In genomic region chr7:125859564-125859963, GRCm38 (mm10) we compare ENCODE assay signal across 21 mouse cellular contexts.
A peak's percentile ranks its signal among the peaks of the same experiment; 100 is the strongest.
DNase-seq lines count a peak whose midpoint lies in the region; ATAC-seq and TF ChIP-seq lines count a peak whose summit lies in the region.
"Had no signal": no experiment of that assay in that cellular context is flagged by ENCODE, and none has a peak within 500 bp of the region (broad histone marks: within the 10 kb centered on the region; RNA-seq: fewer than 3 reads in every experiment).

No protein-coding gene starts in this region.

- DNase-seq in heart, postnatal 4 days, result no peak
- peak; percentile 15 for DNase-seq in liver, adult 2 months (ENCODE audit: extremely low read depth, low read depth, low spot score)
- DNase-seq: adrenal gland, adult 8-10 months; cerebellum, adult 18-20 months; cerebellum, adult 9-10 months; cerebellum, postnatal 14 days; gastrocnemius, postnatal 10 days; gastrocnemius, postnatal 36 days; kidney, adult 11 months; kidney, adult 8-10 months had no signal

- peak overlapping the region; percentile 69; the same call in 1 of the 2 replicates for H3K27ac ChIP-seq in heart, embryonic 12.5 days (ENCODE audit: poor library complexity, severe bottlenecking)
- no peak overlapping the region for H3K27ac ChIP-seq in heart, embryonic 11.5 days (ENCODE audit: low read depth, low read length)
- peak overlapping the region; percentile 46 for H3K27ac ChIP-seq in heart, embryonic 15.5 days
- no peak overlapping the region for H3K27ac ChIP-seq in liver, adult 2 months (replicated peaks; ENCODE audit: insufficient read depth, low read depth, low read length)
- H3K27ac ChIP-seq in liver, embryonic 12.5 days, result no peak overlapping the region
- H3K27ac ChIP-seq: forebrain, embryonic 10.5 days; forebrain, embryonic 13.5 days; hindbrain, embryonic 14.5 days; hindbrain, postnatal 0 days had no signal

- H3K9ac ChIP-seq in heart, embryonic 12.5 days, result no peak overlapping the region
- no peak overlapping the region for H3K9ac ChIP-seq in heart, embryonic 11.5 days (ENCODE audit: low read depth, low read length)
- no peak overlapping the region for H3K9ac ChIP-seq in heart, embryonic 15.5 days
- H3K9ac ChIP-seq in liver, adult 2 months (ENCODE audit: low read depth, low read length), result no peak overlapping the region
- no peak overlapping the region for H3K9ac ChIP-seq in liver, embryonic 12.5 days
- H3K9ac ChIP-seq: forebrain, embryonic 13.5 days; hindbrain, embryonic 14.5 days had no signal

- 0 out of 2 replicates have a peak, but pooled peaks cover 5% of the 10 kb centered on the region for H3K36me3 ChIP-seq in heart, embryonic 12.5 days
- H3K36me3 ChIP-seq in heart, embryonic 11.5 days (ENCODE audit: control insufficient read depth, insufficient read depth, low read length), result no peaks in the 10 kb centered on the region
- 0 out of 2 replicates have a peak, but pooled peaks cover 2% of the 10 kb centered on the region for H3K36me3 ChIP-seq in heart, embryonic 15.5 days
- H3K36me3 ChIP-seq in liver, adult 2 months (ENCODE audit: control insufficient read depth, insufficient read depth, low read length), result peaks cover 3% of the 10 kb centered on the region; the same call in 1 of the 2 replicates
- no peaks in the 10 kb centered on the region for H3K36me3 ChIP-seq in liver, embryonic 12.5 days
- H3K36me3 ChIP-seq: forebrain, embryonic 10.5 days had no signal

- no peaks in the 10 kb centered on the region for H3K27me3 ChIP-seq in heart, embryonic 12.5 days (replicated peaks)
- no peaks in the 10 kb centered on the region for H3K27me3 ChIP-seq in heart, embryonic 11.5 days (ENCODE audit: control insufficient read depth, insufficient read depth, low read length)
- H3K27me3 ChIP-seq in heart, embryonic 15.5 days, result no peaks in the 10 kb centered on the region
- no peaks in the 10 kb centered on the region for H3K27me3 ChIP-seq in liver, adult 2 months (ENCODE audit: control insufficient read depth, insufficient read depth, low read length)
- no peaks in the 10 kb centered on the region for H3K27me3 ChIP-seq in liver, embryonic 12.5 days (replicated peaks)
- H3K27me3 ChIP-seq: forebrain, embryonic 13.5 days had no signal

- TF ChIP-seq POLR2A in liver, adult 2 months (IDR thresholded peaks at IDR 0.05; ENCODE audit: extremely low read depth, insufficient read depth, low read length), result no peak

- H3K4me3 ChIP-seq in heart, embryonic 12.5 days, result no peak overlapping the region
- no peak overlapping the region for H3K4me3 ChIP-seq in heart, embryonic 11.5 days (ENCODE audit: low read depth, low read length)
- H3K4me3 ChIP-seq in heart, embryonic 15.5 days, result no peak overlapping the region
- H3K4me3 ChIP-seq in liver, adult 2 months (ENCODE audit: insufficient read depth, low read depth, low read length), result no peak overlapping the region
- no peak overlapping the region for H3K4me3 ChIP-seq in liver, embryonic 12.5 days
- H3K4me3 ChIP-seq: forebrain, embryonic 10.5 days; forebrain, embryonic 13.5 days had no signal

- no peaks in the 10 kb centered on the region for H3K9me3 ChIP-seq in heart, embryonic 12.5 days (replicated peaks)
- no peaks in the 10 kb centered on the region for H3K9me3 ChIP-seq in heart, embryonic 11.5 days (replicated peaks; ENCODE audit: control insufficient read depth, low read length)
- no peaks in the 10 kb centered on the region for H3K9me3 ChIP-seq in heart, embryonic 15.5 days (replicated peaks)
- no peaks in the 10 kb centered on the region for H3K9me3 ChIP-seq in liver, embryonic 12.5 days (replicated peaks)
- H3K9me3 ChIP-seq: forebrain, embryonic 10.5 days; forebrain, embryonic 13.5 days had no signal

- WGBS in heart, embryonic 12.5 days, result 37% methylated on average over 3 of the region's 3 CpGs
- 41% methylated on average over 3 of the region's 3 CpGs for WGBS in heart, embryonic 11.5 days (ENCODE audit: insufficient replicate concordance)
- WGBS in heart, embryonic 15.5 days, result 47% methylated on average over 3 of the region's 3 CpGs
- WGBS in liver, adult 2 months, result 71% methylated on average over 3 of the region's 3 CpGs
- WGBS in liver, embryonic 12.5 days (ENCODE audit: insufficient replicate concordance), result 61% methylated on average over 3 of the region's 3 CpGs

- ATAC-seq in heart, embryonic 12.5 days (ENCODE audit: insufficient number of reproducible peaks, low FRiP score), result peak; percentile 44; the same call in 1 of the 2 replicates
- ATAC-seq in heart, embryonic 11.5 days (replicated peaks; ENCODE audit: insufficient number of reproducible peaks, low FRiP score, low TSS enrichment), result no peak
- peak; percentile 30; the same call in 1 of the 2 replicates for ATAC-seq in heart, embryonic 15.5 days (replicated peaks; ENCODE audit: insufficient number of reproducible peaks, insufficient read depth, low FRiP score, low read depth)
- ATAC-seq in liver, embryonic 12.5 days, result no peak
- ATAC-seq: CD4-positive, CD25-positive, alpha-beta regulatory T cell, adult 4 months; forebrain, embryonic 13.5 days; forebrain, embryonic 16.5 days; hindbrain, postnatal 0 days; inflammation-experienced regulatory T-cells, adult 6 months had no signal

- H3K79me2 ChIP-seq in liver, adult 2 months (ENCODE audit: control insufficient read depth, insufficient read depth, low read length), result no peaks in the 10 kb centered on the region

- peaks cover 56% of the 10 kb centered on the region for H3K4me1 ChIP-seq in heart, embryonic 12.5 days (replicated peaks)
- H3K4me1 ChIP-seq in heart, embryonic 11.5 days (ENCODE audit: control insufficient read depth, insufficient read depth, low read length), result peaks cover 32% of the 10 kb centered on the region
- H3K4me1 ChIP-seq in heart, embryonic 15.5 days (replicated peaks), result peaks cover 30% of the 10 kb centered on the region
- no peaks in the 10 kb centered on the region for H3K4me1 ChIP-seq in liver, adult 2 months (ENCODE audit: control insufficient read depth, insufficient read depth, low read length)
- no peaks in the 10 kb centered on the region for H3K4me1 ChIP-seq in liver, embryonic 12.5 days
- H3K4me1 ChIP-seq: forebrain, embryonic 13.5 days had no signal

- TF ChIP-seq CTCF in liver, adult 2 months (IDR thresholded peaks at IDR 0.05; ENCODE audit: low read depth, low read length), result no peak

- H3K4me2 ChIP-seq in heart, embryonic 12.5 days, result no peak overlapping the region
- H3K4me2 ChIP-seq in heart, embryonic 11.5 days, result no peak overlapping the region
- H3K4me2 ChIP-seq in heart, embryonic 15.5 days, result no peak overlapping the region
- no peak overlapping the region for H3K4me2 ChIP-seq in liver, embryonic 12.5 days
- H3K4me2 ChIP-seq: forebrain, embryonic 13.5 days; hindbrain, embryonic 14.5 days had no signal

Comparison
In these comparisons a context has a peak if more than half of its experiments do, and no peak if none do; other contexts are left out.
1. ATAC-seq: peak in heart, embryonic 12.5 days (single experiment) and heart, embryonic 15.5 days (single experiment); none in heart, embryonic 11.5 days (single experiment) and liver, embryonic 12.5 days (single experiment).
2. H3K27ac ChIP-seq: peak in heart, embryonic 12.5 days (single experiment) and heart, embryonic 15.5 days (single experiment); none in heart, embryonic 11.5 days (single experiment), liver, adult 2 months (single experiment) and liver, embryonic 12.5 days (single experiment).